Mouse (Mus musculus) ES-E14 (cell line): ENCODE measurements around the gene Yaf2. TPM values are rescaled to one million over a fixed set of nuclear protein-coding genes. Genes with fewer than 3 reads are reported as not detected.
A peak's percentile ranks its signal among the peaks of the same experiment; 100 is the strongest.

Experiments
- DNase-seq: peaks from one replicate; pipeline ENCODE4 v3.0.0-alpha.2; 2013; ENCODE audit warnings: low read depth, low spot score
- H3K27ac ChIP-seq: 2 replicates; pipeline ENCODE4 v1.5.1; 2012; ENCODE audit warnings: low read depth, mild to moderate bottlenecking, low read length, moderate library complexity, mixed read lengths; ENCODE audit not compliant: poor library complexity, insufficient read depth, severe bottlenecking
- H3K36me3 ChIP-seq: 2 replicates; pipeline ENCODE4 v1.6.1; 2012; ENCODE audit warnings: mild to moderate bottlenecking, low read length, moderate library complexity, mixed read lengths; ENCODE audit not compliant: control insufficient read depth, poor library complexity, insufficient read depth, severe bottlenecking
- H3K4me1 ChIP-seq, 2 experiments: fragments of 150-350 bp in 1 of 2; sonication (generic) in 1 of 2; 2 replicates each; pipeline ENCODE4 v1.6.1; 2012; ENCODE audit warnings: low read length in 2 of 2, mild to moderate bottlenecking in 1 of 2, mixed read lengths in 1 of 2; ENCODE audit not compliant: control insufficient read depth in 2 of 2, insufficient read depth in 2 of 2, poor library complexity in 1 of 2
- H3K4me3 ChIP-seq, 2 experiments: fragments of 150-350 bp in 1 of 2; sonication (generic) in 1 of 2; 2 replicates each; pipeline ENCODE4 v1.5.1; 2012; ENCODE audit warnings: low read length in 2 of 2, low read depth in 1 of 2, mild to moderate bottlenecking in 1 of 2, mixed read lengths in 1 of 2; ENCODE audit not compliant: insufficient read depth in 1 of 2, poor library complexity in 1 of 2, severe bottlenecking in 1 of 2
- H3K9ac ChIP-seq: 2 replicates; pipeline ENCODE4 v1.6.1; 2012; ENCODE audit warnings: low read depth, mild to moderate bottlenecking, low read length, mixed read lengths; ENCODE audit not compliant: poor library complexity, insufficient read depth, severe bottlenecking
- H3K9me3 ChIP-seq: fragments of 150-350 bp; sonication (generic); 2 replicates; pipeline ENCODE4 v1.6.1; 2012; ENCODE audit warnings: low read depth, mild to moderate bottlenecking, low read length; ENCODE audit not compliant: control insufficient read depth, insufficient read depth
- CHD2 ChIP-seq: IDR thresholded peaks from 2 replicates; pipeline ENCODE4 v1.6.1; 2014; ENCODE audit warnings: mild to moderate bottlenecking, low read depth, low read length, inconsistent platforms
- HCFC1 ChIP-seq: IDR thresholded peaks from 2 replicates; pipeline ENCODE4 v1.6.1; 2012; ENCODE audit warnings: low read length, inconsistent platforms, borderline replicate concordance; ENCODE audit not compliant: insufficient read depth
- MAFK ChIP-seq: IDR thresholded peaks from 2 replicates; pipeline ENCODE4 v1.6.1; 2014; ENCODE audit warnings: mild to moderate bottlenecking, low read depth, low read length, inconsistent platforms; ENCODE audit not compliant: insufficient read depth
- ZC3H11A ChIP-seq: IDR thresholded peaks from 2 replicates; pipeline ENCODE4 v1.6.1; 2012; ENCODE audit warnings: low read depth, mild to moderate bottlenecking, inconsistent platforms, low read length, borderline replicate concordance
- ZNF384 ChIP-seq: IDR thresholded peaks from 2 replicates; pipeline ENCODE4 v1.6.1; 2012; ENCODE audit warnings: low read depth, low read length, inconsistent platforms
- in situ Hi-C, 2 experiments: fragments of 600-800 bp; cut with MboI; formaldehyde crosslinking; loops; one replicate each; pipeline ENCODE4 v1.15.1; 2025; ENCODE audit warnings: low sequenced_read_pairs in 2 of 2, inconsistent platforms in 1 of 2; ENCODE audit not compliant: unreplicated experiment in 2 of 2
- total RNA-seq: library from RNA; depleted of rRNA; stranded (reverse); fragments of 300-350 nt; gene quantifications from 2 replicates; pipeline ENCODE4 v1.2.3, GENCODE M21; 2012

Yaf2 gene
- total RNA-seq, 1 experiment, result 19.8 TPM

DNA sequence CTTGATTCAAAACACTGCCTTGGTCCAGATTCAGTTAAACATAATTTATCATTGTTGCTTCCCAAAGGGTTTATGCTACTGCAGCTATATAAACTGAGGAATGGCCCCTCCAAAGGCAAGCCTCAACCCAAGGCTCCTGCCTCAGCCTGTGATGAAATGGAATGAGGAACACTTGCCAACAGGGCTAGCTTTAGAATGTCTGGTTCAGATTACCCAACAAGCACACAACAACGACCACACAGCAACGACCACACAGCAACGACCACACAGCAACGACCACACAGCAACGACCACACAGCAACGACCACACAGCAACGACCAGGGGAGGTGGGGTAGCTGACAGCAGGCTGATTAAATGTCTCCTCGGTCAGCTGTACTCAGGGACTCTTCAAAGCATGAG lies 76.8 kb downstream of the Yaf2 start:
- H3K4me1 ChIP-seq, result peaks cover 0 to 2% of the 10 kb centered on the region in 2 experiments; a peak in 1 of 4 replicates
- in situ Hi-C loops, result no loop called here
- no peak overlapping the region for H3K27ac ChIP-seq
- H3K36me3 ChIP-seq, result peaks cover 15% of the 10 kb centered on the region
- no peak overlapping the region for H3K9ac ChIP-seq
- no peaks in the 10 kb centered on the region for H3K9me3 ChIP-seq
- TF ChIP-seq ZNF384, result no peak
- no peak for TF ChIP-seq HCFC1
- no peak for TF ChIP-seq ZC3H11A
- H3K4me3 ChIP-seq, result no peak overlapping the region
- no peak for DNase-seq

- in situ Hi-C loops, result no loop called here
- peaks cover 13% of the 10 kb centered on the region for H3K36me3 ChIP-seq
Measured at GRCm38 (mm10) chr15:93255295-93255694, 81.4 kb downstream of the Yaf2 start.

GRCm38 (mm10) chr15:93253172-93253571 lies 83.6 kb downstream of the Yaf2 start:
- in situ Hi-C loops, result no loop called here
- no peak for DNase-seq
- TF ChIP-seq ZNF384 (no peak), CHD2 (no peak), HCFC1 (no peak), ZC3H11A (no peak), MAFK (no peak)
- no peak overlapping the region for H3K4me3 ChIP-seq
- H3K4me1 ChIP-seq, result peaks cover 0 to 5% of the 10 kb centered on the region in 2 experiments; a peak in 2 of 4 replicates
- H3K9me3 ChIP-seq, result no peaks in the 10 kb centered on the region
- no peak overlapping the region for H3K9ac ChIP-seq
- peaks cover 16% of the 10 kb centered on the region for H3K36me3 ChIP-seq
- no peak overlapping the region for H3K27ac ChIP-seq

More at GRCm38 (mm10) chr15:93255295-93255694, 81.4 kb downstream of the Yaf2 start:
- H3K4me3 ChIP-seq, result no peak overlapping the region
- no peak overlapping the region for H3K27ac ChIP-seq
- peak; percentile 9 for DNase-seq
- TF ChIP-seq CHD2 (no peak), ZC3H11A (no peak), HCFC1 (no peak), MAFK (no peak)
- H3K4me1 ChIP-seq, result peaks cover 0 to 3% of the 10 kb centered on the region in 2 experiments; a peak in 2 of 4 replicates
- no peak overlapping the region for H3K9ac ChIP-seq
- H3K9me3 ChIP-seq, result no peaks in the 10 kb centered on the region

DNA sequence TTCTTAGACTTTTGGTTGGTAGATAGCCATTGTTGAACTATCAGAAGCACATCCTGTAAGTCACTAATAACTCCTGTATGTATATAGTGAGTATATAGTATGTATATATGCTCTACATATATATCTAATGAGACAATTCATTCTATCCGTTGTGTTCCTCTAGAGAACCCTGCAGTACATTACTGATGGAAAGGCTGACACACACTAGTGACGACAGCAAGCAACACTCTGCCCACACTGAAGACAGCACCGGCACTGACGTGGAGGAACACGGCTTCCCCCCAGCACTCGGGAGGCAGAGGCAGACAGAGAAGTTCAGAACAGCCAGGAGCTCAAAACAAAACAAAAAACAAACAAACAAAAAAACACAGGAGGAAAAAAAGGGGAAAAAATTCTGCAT lies 84.3 kb downstream of the Yaf2 start:
- peaks cover 16% of the 10 kb centered on the region for H3K36me3 ChIP-seq
- in situ Hi-C loops, result no loop called here

More for the DNA sequence above, 84.3 kb downstream of the Yaf2 start:
- TF ChIP-seq CHD2, result no peak
- TF ChIP-seq HCFC1, result no peak
- TF ChIP-seq ZNF384, result no peak
- no peaks in the 10 kb centered on the region for H3K9me3 ChIP-seq
- H3K4me3 ChIP-seq, result no peak overlapping the region
- H3K4me1 ChIP-seq, result peaks cover 0 to 5% of the 10 kb centered on the region in 2 experiments; a peak in 2 of 4 replicates
- H3K27ac ChIP-seq, result no peak overlapping the region
- no peak overlapping the region for H3K9ac ChIP-seq
- DNase-seq, result no peak
